Mouse (Mus musculus) myocyte (in vitro differentiated cells): ENCODE measurements around the gene Ccl3.

Source experiments
- CEBPB ChIP-seq: IDR thresholded peaks from 2 replicates; pipeline ENCODE4 v1.6.1; 2011; ENCODE audit warnings: mild to moderate bottlenecking, moderate library complexity; ENCODE audit not compliant: poor library complexity, insufficient read depth, severe bottlenecking
- E2F4 ChIP-seq: IDR thresholded peaks from one replicate; pipeline ENCODE4 v1.6.1; 2011; ENCODE audit warnings: mild to moderate bottlenecking, control low read depth, moderate library complexity; ENCODE audit not compliant: insufficient read depth
- MAX ChIP-seq: IDR thresholded peaks from one replicate; pipeline ENCODE4 v1.6.1; 2011; ENCODE audit warnings: low read depth, mild to moderate bottlenecking, control low read depth
- POLR2A ChIP-seq: IDR thresholded peaks from one replicate; pipeline ENCODE4 v1.6.1; 2011; ENCODE audit warnings: low read depth, mild to moderate bottlenecking, control low read depth, moderate library complexity; ENCODE audit not compliant: insufficient read length
- POLR2AphosphoS2 ChIP-seq: IDR thresholded peaks from one replicate; pipeline ENCODE4 v1.6.1; 2011; ENCODE audit warnings: low read depth, control low read depth; ENCODE audit not compliant: insufficient read length
- SRF ChIP-seq: IDR thresholded peaks from one replicate; pipeline ENCODE4 v1.6.1; 2011; ENCODE audit warnings: low read depth; ENCODE audit not compliant: control insufficient read depth, insufficient read length
- TCF12 ChIP-seq: IDR thresholded peaks from one replicate; pipeline ENCODE4 v1.6.1; 2011; ENCODE audit warnings: mild to moderate bottlenecking, control low read depth; ENCODE audit not compliant: poor library complexity, insufficient read depth, severe bottlenecking
- TCF3 ChIP-seq: IDR thresholded peaks from one replicate; pipeline ENCODE4 v1.6.1; 2011; ENCODE audit warnings: low read depth, control low read depth; ENCODE audit not compliant: insufficient read length
- USF1 ChIP-seq: IDR thresholded peaks from one replicate; pipeline ENCODE4 v1.6.1; 2011; ENCODE audit warnings: low read depth, mild to moderate bottlenecking, control low read depth, moderate library complexity

DNA sequence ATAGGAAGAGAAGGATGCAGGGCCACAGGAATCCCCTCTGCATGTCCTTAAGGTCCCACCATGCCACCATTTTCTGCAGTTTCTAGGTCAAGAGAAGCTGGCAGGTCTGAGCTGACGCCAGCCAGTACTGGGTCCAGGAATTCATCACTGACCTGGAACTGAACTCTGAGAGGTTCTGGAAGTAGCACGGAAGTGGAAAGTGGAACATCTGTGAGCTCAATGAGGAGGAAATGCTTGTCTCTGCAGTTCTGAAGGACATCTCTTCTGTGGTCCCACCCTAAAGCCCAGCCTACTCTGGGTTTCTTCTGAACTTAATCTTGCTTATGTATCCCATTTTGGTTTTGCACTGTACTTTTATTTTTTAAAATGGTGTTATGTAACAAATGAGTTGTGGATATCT lies 18.1 kb downstream of the Ccl3 start:
- TF ChIP-seq E2F4: no peak
- no peak for TF ChIP-seq MAX
- no peak for TF ChIP-seq TCF12
- TF ChIP-seq POLR2A: no peak
- TF ChIP-seq POLR2AphosphoS2: no peak
- TF ChIP-seq SRF: no peak
- no peak for TF ChIP-seq TCF3
- no peak for TF ChIP-seq CEBPB
- TF ChIP-seq USF1: no peak
